Mouse (Mus musculus): ENCODE measurements around the gene Cln6. TPM values are rescaled to one million over a fixed set of nuclear protein-coding genes. Genes with fewer than 3 reads are reported as not detected.
"Not testable (repeated sequence)": the region's sequence is repeated elsewhere in the genome, so short reads cannot be mapped to it uniquely, and the experiment has no call there.

The Cln6 gene
- polyA plus RNA-seq, 1 experiment from 2014 or later = 27.3 TPM

- H3K4me3 ChIP-seq (ENCODE audit: low read depth, low read length) = peak overlapping the region; percentile 10
- H3K9ac ChIP-seq = 0 out of 2 replicates have a peak overlapping the region, but pooled peaks have one; percentile 4
- no peaks in the 10 kb centered on the region for H3K9me3 ChIP-seq (ENCODE audit: low read depth, low read length)
- peak overlapping the region; percentile 81; the same call in 1 of the 2 replicates for H3K27ac ChIP-seq (ENCODE audit: low read depth)
- DNase-seq = no peak
- no peaks in the 10 kb centered on the region for H3K36me3 ChIP-seq (ENCODE audit: insufficient read depth)
- 47% methylated on average over 8 of the region's 8 CpGs for WGBS
- no peak for ATAC-seq (ENCODE audit: insufficient read depth)
- peak overlapping the region; percentile 55 for H3K4me2 ChIP-seq
- no peak for TF ChIP-seq CTCF (IDR thresholded peaks at IDR 0.05; ENCODE audit: low read depth)
- H3K27me3 ChIP-seq (ENCODE audit: insufficient read depth, low read length) = no peaks in the 10 kb centered on the region
- H3K4me1 ChIP-seq (ENCODE audit: insufficient read depth) = peaks cover 27% of the 10 kb centered on the region
Measured at GRCm38 (mm10) chr9:62858266-62859019, 19.9 kb downstream of the Cln6 start.

GRCm38 (mm10) chr9:62860102-62860501, 21.5 kb downstream of the Cln6 start:
- H3K27me3 ChIP-seq (ENCODE audit: insufficient read depth, low read length); H3K36me3 ChIP-seq (ENCODE audit: insufficient read depth); H3K9ac ChIP-seq; DNase-seq; H3K4me3 ChIP-seq (ENCODE audit: low read depth, low read length); H3K9me3 ChIP-seq (ENCODE audit: low read depth, low read length); H3K27ac ChIP-seq (ENCODE audit: low read depth); H3K4me2 ChIP-seq: not testable (repeated sequence)
- peaks cover 21% of the 10 kb centered on the region for H3K4me1 ChIP-seq (ENCODE audit: insufficient read depth)
- 0 out of 2 replicates have a peak, but pooled peaks have one; percentile 3 for ATAC-seq (ENCODE audit: insufficient read depth)
- 43% methylated on average over 6 of the region's 7 CpGs for WGBS

- peaks cover 21% of the 10 kb centered on the region for H3K4me1 ChIP-seq (ENCODE audit: insufficient read depth)
- no peaks in the 10 kb centered on the region for H3K27me3 ChIP-seq (ENCODE audit: insufficient read depth, low read length)
- H3K27ac ChIP-seq (ENCODE audit: low read depth) = no peak overlapping the region
- no peaks in the 10 kb centered on the region for H3K9me3 ChIP-seq (ENCODE audit: low read depth, low read length)
- ATAC-seq (ENCODE audit: insufficient read depth) = no peak
- no peak overlapping the region for H3K4me2 ChIP-seq
- no peak for TF ChIP-seq CTCF (IDR thresholded peaks at IDR 0.05; ENCODE audit: low read depth)
- no peaks in the 10 kb centered on the region for H3K36me3 ChIP-seq (ENCODE audit: insufficient read depth)
- no peak for DNase-seq
- H3K4me3 ChIP-seq (ENCODE audit: low read depth, low read length) = no peak overlapping the region
- WGBS = 69% methylated on average over 4 of the region's 4 CpGs
- no peak overlapping the region for H3K9ac ChIP-seq
Measured at GRCm38 (mm10) chr9:62860866-62861265, 22.3 kb downstream of the Cln6 start.

- ATAC-seq (ENCODE audit: insufficient read depth); H3K4me1 ChIP-seq (ENCODE audit: insufficient read depth); H3K27ac ChIP-seq (ENCODE audit: low read depth); DNase-seq; H3K9me3 ChIP-seq (ENCODE audit: low read depth, low read length); H3K4me3 ChIP-seq (ENCODE audit: low read depth, low read length); H3K4me2 ChIP-seq; H3K9ac ChIP-seq; H3K27me3 ChIP-seq (ENCODE audit: insufficient read depth, low read length); H3K36me3 ChIP-seq (ENCODE audit: insufficient read depth): not testable (repeated sequence)
- WGBS = 89% methylated on average over 4 of the region's 4 CpGs
Measured at GRCm38 (mm10) chr9:62869236-62869635, 30.7 kb downstream of the Cln6 start.

GRCm38 (mm10) chr9:62870728-62871127, 32.1 kb downstream of the Cln6 start:
- ATAC-seq (ENCODE audit: insufficient read depth) (no peak), DNase-seq (no peak)
- Histone ChIP-seq H3K9ac (no peak overlapping the region), H3K9me3 (ENCODE audit: low read depth, low read length) (no peaks in the 10 kb centered on the region), H3K4me3 (ENCODE audit: low read depth, low read length) (no peak overlapping the region), H3K27me3 (ENCODE audit: insufficient read depth, low read length) (no peaks in the 10 kb centered on the region), H3K27ac (ENCODE audit: low read depth) (no peak overlapping the region), H3K36me3 (ENCODE audit: insufficient read depth) (no peaks in the 10 kb centered on the region), H3K4me2 (no peak overlapping the region), H3K4me1 (ENCODE audit: insufficient read depth) (no peaks in the 10 kb centered on the region)
- no peak for TF ChIP-seq CTCF (IDR thresholded peaks at IDR 0.05; ENCODE audit: low read depth)

GRCm38 (mm10) chr9:62876966-62877616, 38.5 kb downstream of the Cln6 start:
- Histone ChIP-seq H3K36me3 (ENCODE audit: insufficient read depth) (peaks cover 17% of the 10 kb centered on the region), H3K9me3 (ENCODE audit: low read depth, low read length) (no peaks in the 10 kb centered on the region), H3K4me3 (ENCODE audit: low read depth, low read length) (no peak overlapping the region), H3K4me1 (ENCODE audit: insufficient read depth) (no peaks in the 10 kb centered on the region; the same call in 1 of the 2 replicates), H3K9ac (no peak overlapping the region), H3K27ac (ENCODE audit: low read depth) (no peak overlapping the region), H3K27me3 (ENCODE audit: insufficient read depth, low read length) (no peaks in the 10 kb centered on the region), H3K4me2 (no peak overlapping the region)
- TF ChIP-seq CTCF (IDR thresholded peaks at IDR 0.05; ENCODE audit: low read depth) = no peak
- DNase-seq (no peak), ATAC-seq (ENCODE audit: insufficient read depth) (no peak)
- WGBS = 75% methylated on average over 7 of the region's 7 CpGs

GRCm38 (mm10) chr9:62877825-62878224, 39.2 kb downstream of the Cln6 start:
- Histone ChIP-seq H3K9me3 (ENCODE audit: low read depth, low read length) (no peaks in the 10 kb centered on the region), H3K9ac (no peak overlapping the region), H3K27ac (ENCODE audit: low read depth) (0 out of 2 replicates have a peak overlapping the region, but pooled peaks have one; percentile 2), H3K4me3 (ENCODE audit: low read depth, low read length) (no peak overlapping the region), H3K4me1 (ENCODE audit: insufficient read depth) (no peaks in the 10 kb centered on the region; the same call in 1 of the 2 replicates), H3K27me3 (ENCODE audit: insufficient read depth, low read length) (no peaks in the 10 kb centered on the region), H3K4me2 (no peak overlapping the region), H3K36me3 (ENCODE audit: insufficient read depth) (peaks cover 22% of the 10 kb centered on the region)
- no peak for TF ChIP-seq CTCF (IDR thresholded peaks at IDR 0.05; ENCODE audit: low read depth)
- 75% methylated on average over 2 of the region's 2 CpGs for WGBS
- ATAC-seq (ENCODE audit: insufficient read depth) = no peak; the same call in 1 of the 2 replicates
- peak; percentile 32 for DNase-seq

All from lung, embryonic 14.5 days (tissue).